Mouse (Mus musculus) lung, adult 2 months (tissue): ENCODE measurements around the gene Glt1d1.
"Not testable (repeated sequence)": the region's sequence is repeated elsewhere in the genome, so short reads cannot be mapped to it uniquely, and the experiment has no call there.

Experiments used
- CTCF ChIP-seq: fragments of 200-500 bp; IDR thresholded peaks from 2 replicates; pipeline ENCODE4 v1.5.1; 2011; ENCODE audit warnings: mild to moderate bottlenecking, low read length, control low read depth; ENCODE audit not compliant: insufficient read depth
- POLR2A ChIP-seq: fragments of 200-500 bp; IDR thresholded peaks from 2 replicates; pipeline ENCODE4 v1.6.1; 2011; ENCODE audit warnings: low read depth, mild to moderate bottlenecking, control low read depth, low read length, borderline replicate concordance; ENCODE audit errors: extremely low read depth

GRCm38 (mm10) chr5:127749540-127749939 is 117.5 kb downstream of the Glt1d1 start:
- not testable (repeated sequence) for TF ChIP-seq CTCF, POLR2A
